Comparison of ENCODE assay signal across 27 mouse cellular contexts in genomic region chr11:61535530-61535929, GRCm38 (mm10). TPM values are rescaled to one million over a fixed set of nuclear protein-coding genes. Genes with fewer than 3 reads are reported as not detected.
DNase-seq lines count a peak whose midpoint lies in the region; ATAC-seq and TF ChIP-seq lines count a peak whose summit lies in the region.
"Had no signal": no experiment of that assay in that cellular context is flagged by ENCODE, and none has a peak within 500 bp of the region (broad histone marks: within the 10 kb centered on the region; RNA-seq: fewer than 3 reads in every experiment).

No protein-coding gene starts in this region.

- no peak for TF ChIP-seq POLR2A in cortical plate, adult 2 months (IDR thresholded peaks at IDR 0.05; ENCODE audit: extremely low read depth, insufficient read depth, low read length)

- peak overlapping the region; percentile 77 for H3K27ac ChIP-seq in gastrocnemius, adult 2 months
- peak overlapping the region; percentile 77 for H3K27ac ChIP-seq in left cerebral cortex, adult 2 months
- H3K27ac ChIP-seq in cortical plate, adult 2 months (ENCODE audit: insufficient read depth, low read length): 0 out of 2 replicates have a peak overlapping the region, but pooled peaks have one; percentile 22
- H3K27ac ChIP-seq in intestine, postnatal 0 days (ENCODE audit: low read depth, low read length): no peak overlapping the region
- H3K27ac ChIP-seq: embryonic facial prominence, embryonic 15.5 days; forebrain, embryonic 10.5 days; forebrain, embryonic 15.5 days; heart, embryonic 10.5 days; heart, embryonic 15.5 days; hindbrain, embryonic 10.5 days; hindbrain, embryonic 14.5 days; intestine, embryonic 15.5 days had no signal

- intact Hi-C loops in gastrocnemius, adult 2 months (cut with DNase I): no loop called here
- intact Hi-C loops in left cerebral cortex, adult 2 months (cut with DNase I): no loop called here
- intact Hi-C loops in left cerebral cortex, postnatal 14 days (cut with DNase I): loop anchor here (5.0 kb wide), 1 partner anchor 37 kb away; no protein-coding TSS in a partner anchor
- intact Hi-C loops in heart, postnatal 25 days (cut with DNase I): loop anchor here (2.0 kb wide), 1 partner anchor 27 kb away; no protein-coding TSS in a partner anchor

- H3K9ac ChIP-seq in intestine, postnatal 0 days (ENCODE audit: low read depth, low read length): no peak overlapping the region
- H3K9ac ChIP-seq: embryonic facial prominence, embryonic 15.5 days; forebrain, embryonic 15.5 days; heart, embryonic 15.5 days; hindbrain, embryonic 14.5 days; intestine, embryonic 15.5 days had no signal

- H3K4me3 ChIP-seq in gastrocnemius, adult 2 months: no peak overlapping the region
- H3K4me3 ChIP-seq in left cerebral cortex, adult 2 months: no peak overlapping the region
- no peak overlapping the region for H3K4me3 ChIP-seq in cortical plate, adult 2 months (ENCODE audit: insufficient read depth, low read length)
- H3K4me3 ChIP-seq in intestine, postnatal 0 days (ENCODE audit: low read depth, low read length): no peak overlapping the region
- H3K4me3 ChIP-seq: embryonic facial prominence, embryonic 15.5 days; erythroblast, embryonic 14.5 days; forebrain, embryonic 10.5 days; forebrain, embryonic 15.5 days; heart, embryonic 10.5 days; heart, embryonic 15.5 days; hindbrain, embryonic 10.5 days; intestine, embryonic 15.5 days had no signal

- no peak for ATAC-seq in intestine, postnatal 0 days
- ATAC-seq: forebrain, embryonic 15.5 days; intestine, embryonic 15.5 days; Patski had no signal

- peaks cover 15% of the 10 kb centered on the region for H3K36me3 ChIP-seq in intestine, postnatal 0 days (ENCODE audit: control insufficient read depth, insufficient read depth)

- WGBS in intestine, postnatal 0 days: 56% methylated on average over 1 of the region's 1 CpGs

- no peak overlapping the region for H3K4me2 ChIP-seq in intestine, postnatal 0 days (replicated peaks; ENCODE audit: low read depth)
- H3K4me2 ChIP-seq: embryonic facial prominence, embryonic 15.5 days; forebrain, embryonic 15.5 days; heart, embryonic 15.5 days; hindbrain, embryonic 14.5 days; intestine, embryonic 15.5 days had no signal

- H3K4me1 ChIP-seq in cortical plate, adult 2 months (ENCODE audit: control insufficient read depth, insufficient read depth, low read length): peaks cover 10% of the 10 kb centered on the region
- no peaks in the 10 kb centered on the region for H3K4me1 ChIP-seq in intestine, postnatal 0 days (replicated peaks; ENCODE audit: control insufficient read depth, insufficient read depth, low read length)
- H3K4me1 ChIP-seq: embryonic facial prominence, embryonic 15.5 days; intestine, embryonic 15.5 days had no signal

- DNase-seq in gastrocnemius, adult 2 months: no peak
- no peak for DNase-seq in gastrocnemius, postnatal 25 days
- DNase-seq in left cerebral cortex, adult 2 months (ENCODE audit: extremely low spot score in 1 of 2, low spot score in 2 of 2): no peak
- no peak for DNase-seq in left cerebral cortex, postnatal 14 days (ENCODE audit: low spot score in 2 of 2)
- peak; percentile 32 for DNase-seq in lung, postnatal 10 days
- DNase-seq in heart, postnatal 25 days (ENCODE audit: low spot score): no peak
- DNase-seq: adrenal gland, adult 8-10 months; adrenal gland, postnatal 36 days; cerebellum, adult 11-12 months; cerebellum, adult 9-11 months; embryo, embryonic 11 days; gastrocnemius, postnatal 36 days; heart, adult 11 months; heart, postnatal 14 days had no signal

- H3K9me3 ChIP-seq in intestine, postnatal 0 days (ENCODE audit: control insufficient read depth): no peaks in the 10 kb centered on the region
- H3K9me3 ChIP-seq: embryonic facial prominence, embryonic 15.5 days; forebrain, embryonic 10.5 days; forebrain, embryonic 15.5 days; heart, embryonic 10.5 days; heart, embryonic 15.5 days; hindbrain, embryonic 10.5 days; intestine, embryonic 15.5 days had no signal

- no peak for TF ChIP-seq CTCF in gastrocnemius, adult 2 months (IDR thresholded peaks at IDR 0.05)
- TF ChIP-seq CTCF in left cerebral cortex, adult 2 months (IDR thresholded peaks at IDR 0.05): no peak; the same call in 1 of the 2 replicates
- TF ChIP-seq CTCF in cortical plate, adult 2 months (IDR thresholded peaks at IDR 0.05; ENCODE audit: extremely low read depth, insufficient read depth, low read length): no peak
- TF ChIP-seq CTCF in intestine, postnatal 0 days (IDR thresholded peaks at IDR 0.05; ENCODE audit: low read depth): no peak

- H3K27me3 ChIP-seq in intestine, postnatal 0 days (replicated peaks; ENCODE audit: control insufficient read depth, insufficient read depth, low read length): no peaks in the 10 kb centered on the region
- H3K27me3 ChIP-seq: CH12.LX; embryonic facial prominence, embryonic 15.5 days; forebrain, embryonic 15.5 days; heart, embryonic 15.5 days; intestine, embryonic 15.5 days; Patski had no signal

RNA-seq across cellular contexts. Expression of gene B9d1, which starts 30.6 kb away (rescaled TPM):
- total RNA-seq in gastrocnemius, adult 2 months (2021): 1 to 10 TPM; 3.4 to 7.0 TPM
- 1 to 10 TPM; 5.5 to 7.4 TPM for total RNA-seq in gastrocnemius, postnatal 25 days (2021)
- 10 to 100 TPM; 39.1 to 43.8 TPM for total RNA-seq in left cerebral cortex, adult 2 months (2021)
- total RNA-seq in left cerebral cortex, postnatal 14 days (2021): 10 to 100 TPM; 38.0 to 44.1 TPM
- polyA plus RNA-seq in cortical plate, adult 2 months (2012; rRNA removed): 50.0 and 50.2 TPM in 2 replicates
- polyA plus RNA-seq in intestine, postnatal 0 days (2015; fragmentation: Nextera tagmentation; extraction: Ambion mirVana): 6.1 TPM in 2 replicates
- total RNA-seq in heart, postnatal 25 days (2021): 10 to 100 TPM in 1 of 2 experiments, 1 to 10 TPM in 1; 8.4 to 10.4 TPM

RNA-seq across cellular contexts. Expression of gene Mapk7, which starts 41.3 kb away (rescaled TPM):
- 1 to 10 TPM; 2.7 to 2.9 TPM for total RNA-seq in gastrocnemius, adult 2 months (2021)
- 1 to 10 TPM; 3.2 to 4.5 TPM for total RNA-seq in gastrocnemius, postnatal 25 days (2021)
- total RNA-seq in left cerebral cortex, adult 2 months (2021): 10 to 100 TPM; 19.8 to 20.3 TPM
- 10 to 100 TPM; 30.5 to 32.4 TPM for total RNA-seq in left cerebral cortex, postnatal 14 days (2021)
- polyA plus RNA-seq in cortical plate, adult 2 months (2012; rRNA removed): 32.2 and 36.7 TPM in 2 replicates
- 14.5 and 16.2 TPM in 2 replicates for polyA plus RNA-seq in intestine, postnatal 0 days (2015; fragmentation: Nextera tagmentation; extraction: Ambion mirVana)
- 1 to 10 TPM; 6.0 to 7.7 TPM for total RNA-seq in heart, postnatal 25 days (2021)

RNA-seq across cellular contexts. Expression of gene Epn2, which starts 44.0 kb away (rescaled TPM):
- 10 to 100 TPM; 19.7 to 24.7 TPM for total RNA-seq in gastrocnemius, adult 2 months (2021)
- total RNA-seq in gastrocnemius, postnatal 25 days (2021): 10 to 100 TPM; 15.0 to 15.5 TPM
- 100 to 1,000 TPM; 113 TPM for total RNA-seq in left cerebral cortex, adult 2 months (2021)
- 100 to 1,000 TPM; 115 TPM for total RNA-seq in left cerebral cortex, postnatal 14 days (2021)
- 107 and 108 TPM in 2 replicates for polyA plus RNA-seq in cortical plate, adult 2 months (2012; rRNA removed)
- 13.5 and 14.4 TPM in 2 replicates for polyA plus RNA-seq in intestine, postnatal 0 days (2015; fragmentation: Nextera tagmentation; extraction: Ambion mirVana)
- total RNA-seq in heart, postnatal 25 days (2021): 10 to 100 TPM; 23.7 to 27.0 TPM
- polyA plus RNA-seq: erythroblast, embryonic 14.5 days had no signal

RNA-seq across cellular contexts. Expression of gene Mfap4, which starts 50.3 kb away (rescaled TPM):
- 10 to 100 TPM in 1 of 2 experiments, 1 to 10 TPM in 1; 6.9 to 36.6 TPM for total RNA-seq in gastrocnemius, adult 2 months (2021)
- 10 to 100 TPM; 41.9 to 52.4 TPM for total RNA-seq in gastrocnemius, postnatal 25 days (2021)
- 1 to 10 TPM; 2.5 to 2.7 TPM for total RNA-seq in left cerebral cortex, adult 2 months (2021)
- total RNA-seq in left cerebral cortex, postnatal 14 days (2021): 10 to 100 TPM; 11.1 to 11.6 TPM
- polyA plus RNA-seq in cortical plate, adult 2 months (2012; rRNA removed): 3.2 and 4.6 TPM in 2 replicates
- 78.2 and 97.0 TPM in 2 replicates for polyA plus RNA-seq in intestine, postnatal 0 days (2015; fragmentation: Nextera tagmentation; extraction: Ambion mirVana)
- 10 to 100 TPM; 43.3 to 50.0 TPM for total RNA-seq in heart, postnatal 25 days (2021)
- total RNA-seq: CH12.LX had no signal
- polyA plus RNA-seq: erythroblast, embryonic 14.5 days; Patski had no signal

Comparison
In these comparisons a context has a peak if more than half of its experiments do, and no peak if none do; other contexts are left out.
1. intact Hi-C loops: an anchor here in left cerebral cortex, postnatal 14 days (5.0 kb wide) and heart, postnatal 25 days (2.0 kb wide); none called in gastrocnemius, adult 2 months and left cerebral cortex, adult 2 months.
2. RNA of gene Epn2, which starts 44.0 kb away (total RNA-seq): 115 TPM in left cerebral cortex, postnatal 14 days and 113 TPM in left cerebral cortex, adult 2 months; 23.7 to 27.0 TPM in heart, postnatal 25 days, 19.7 to 24.7 TPM in gastrocnemius, adult 2 months and 15.0 to 15.5 TPM in gastrocnemius, postnatal 25 days; every median in the first group is over 4 times any median in the second.